Mouse (Mus musculus) testis, adult 2 months (tissue): ENCODE data around the gene Gm11595.

Experiments used
- CTCF ChIP-seq: fragments of 200-500 bp; IDR thresholded peaks from 2 replicates; pipeline ENCODE4 v1.5.1; 2012; ENCODE audit warnings: low read depth, mild to moderate bottlenecking, inconsistent platforms, low read length, moderate library complexity; ENCODE audit not compliant: control insufficient read depth, insufficient read depth, insufficient replicate concordance
- POLR2A ChIP-seq: fragments of 200-500 bp; IDR thresholded peaks from 2 replicates; pipeline ENCODE4 v1.6.1; 2012; ENCODE audit warnings: low read depth, mild to moderate bottlenecking, inconsistent platforms, low read length, moderate library complexity; ENCODE audit not compliant: control insufficient read depth

GRCm38 (mm10) chr11:99768410-99768809, 4.3 kb downstream of the Gm11595 start:
- no peak for TF ChIP-seq CTCF
- TF ChIP-seq POLR2A = no peak
